ENCODE assay signal across 10 mouse cellular contexts in the genomic region with DNA sequence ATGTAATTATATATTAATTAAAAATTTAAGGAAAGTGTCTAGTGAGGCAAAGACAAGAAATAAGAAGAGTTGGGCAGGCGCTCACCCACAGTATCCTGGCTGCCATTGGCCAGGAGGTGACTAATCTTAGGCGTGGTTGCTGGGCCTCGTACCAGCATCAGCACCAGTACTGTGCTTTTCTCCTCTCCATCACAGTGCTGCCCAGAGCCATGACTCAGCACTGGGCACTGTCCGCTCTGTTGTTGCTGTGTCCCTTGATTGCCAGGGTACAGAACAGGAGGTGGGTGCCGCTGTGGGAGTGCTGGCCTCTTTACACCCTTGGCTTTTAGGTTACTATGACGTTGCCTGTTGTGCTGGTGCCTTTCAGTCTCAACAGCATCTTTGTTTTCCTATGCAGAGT. TPM values are rescaled to one million over a fixed set of nuclear protein-coding genes. Genes with fewer than 3 reads are reported as not detected.
A peak's percentile ranks its signal among the peaks of the same experiment; 100 is the strongest.
DNase-seq lines count a peak whose midpoint lies in the region; ATAC-seq and TF ChIP-seq lines count a peak whose summit lies in the region.
"Had no signal": no experiment of that assay in that cellular context is flagged by ENCODE, and none has a peak within 500 bp of the region (broad histone marks: within the 10 kb centered on the region; RNA-seq: fewer than 3 reads in every experiment).

No protein-coding gene starts in this region.

- WGBS in hindbrain, embryonic 11.5 days, result 85% methylated on average over 6 of the region's 6 CpGs
- WGBS in hindbrain, embryonic 10.5 days, result 85% methylated on average over 6 of the region's 6 CpGs
- 86% methylated on average over 6 of the region's 6 CpGs for WGBS in forebrain, embryonic 15.5 days
- WGBS in hindbrain, postnatal 0 days, result 82% methylated on average over 6 of the region's 6 CpGs
- 79% methylated on average over 6 of the region's 6 CpGs for WGBS in neural tube, embryonic 15.5 days

- no peak overlapping the region for H3K4me3 ChIP-seq in hindbrain, embryonic 11.5 days (ENCODE audit: low read depth, low read length)
- no peak overlapping the region for H3K4me3 ChIP-seq in hindbrain, embryonic 10.5 days
- no peak overlapping the region for H3K4me3 ChIP-seq in forebrain, embryonic 15.5 days
- no peak overlapping the region for H3K4me3 ChIP-seq in hindbrain, postnatal 0 days (ENCODE audit: low read length)
- H3K4me3 ChIP-seq in neural tube, embryonic 15.5 days (replicated peaks), result no peak overlapping the region
- H3K4me3 ChIP-seq: embryonic facial prominence, embryonic 15.5 days had no signal

- H3K4me1 ChIP-seq in hindbrain, embryonic 11.5 days (replicated peaks; ENCODE audit: control insufficient read depth, insufficient read depth, low read length), result no peaks in the 10 kb centered on the region
- H3K4me1 ChIP-seq in hindbrain, embryonic 10.5 days (replicated peaks), result no peaks in the 10 kb centered on the region
- no peaks in the 10 kb centered on the region for H3K4me1 ChIP-seq in forebrain, embryonic 15.5 days
- H3K4me1 ChIP-seq in hindbrain, postnatal 0 days (ENCODE audit: insufficient read depth, low read length), result no peaks in the 10 kb centered on the region
- H3K4me1 ChIP-seq in neural tube, embryonic 15.5 days, result 0 out of 2 replicates have a peak, but pooled peaks cover 2% of the 10 kb centered on the region
- H3K4me1 ChIP-seq: embryonic facial prominence, embryonic 15.5 days had no signal

- no peak overlapping the region for H3K27ac ChIP-seq in hindbrain, embryonic 11.5 days (ENCODE audit: low read depth, low read length)
- H3K27ac ChIP-seq in hindbrain, embryonic 10.5 days, result no peak overlapping the region
- H3K27ac ChIP-seq in forebrain, embryonic 15.5 days (replicated peaks), result no peak overlapping the region
- no peak overlapping the region for H3K27ac ChIP-seq in hindbrain, postnatal 0 days
- H3K27ac ChIP-seq in neural tube, embryonic 15.5 days (replicated peaks), result no peak overlapping the region
- H3K27ac ChIP-seq: embryonic facial prominence, embryonic 15.5 days had no signal

- no peak for TF ChIP-seq CTCF in hindbrain, postnatal 0 days (IDR thresholded peaks at IDR 0.05; ENCODE audit: low read depth)

- H3K9me3 ChIP-seq in hindbrain, embryonic 11.5 days (ENCODE audit: control insufficient read depth, low read length), result no peaks in the 10 kb centered on the region
- no peaks in the 10 kb centered on the region for H3K9me3 ChIP-seq in hindbrain, embryonic 10.5 days
- H3K9me3 ChIP-seq in forebrain, embryonic 15.5 days, result no peaks in the 10 kb centered on the region
- no peaks in the 10 kb centered on the region for H3K9me3 ChIP-seq in hindbrain, postnatal 0 days (ENCODE audit: low read length)
- no peaks in the 10 kb centered on the region for H3K9me3 ChIP-seq in neural tube, embryonic 15.5 days (replicated peaks)
- H3K9me3 ChIP-seq: embryonic facial prominence, embryonic 15.5 days had no signal

- no peak overlapping the region for H3K4me2 ChIP-seq in hindbrain, embryonic 11.5 days (replicated peaks; ENCODE audit: low read depth, low read length)
- no peak overlapping the region for H3K4me2 ChIP-seq in forebrain, embryonic 15.5 days (replicated peaks)
- no peak overlapping the region for H3K4me2 ChIP-seq in hindbrain, postnatal 0 days (ENCODE audit: low read depth, low read length)
- no peak overlapping the region for H3K4me2 ChIP-seq in neural tube, embryonic 15.5 days
- H3K4me2 ChIP-seq: embryonic facial prominence, embryonic 15.5 days had no signal

- H3K9ac ChIP-seq in hindbrain, embryonic 11.5 days (ENCODE audit: low read depth, low read length), result no peak overlapping the region
- no peak overlapping the region for H3K9ac ChIP-seq in forebrain, embryonic 15.5 days (replicated peaks)
- no peak overlapping the region for H3K9ac ChIP-seq in hindbrain, postnatal 0 days (replicated peaks; ENCODE audit: low read length)
- H3K9ac ChIP-seq in neural tube, embryonic 15.5 days (replicated peaks), result no peak overlapping the region
- H3K9ac ChIP-seq: embryonic facial prominence, embryonic 15.5 days had no signal

- no peaks in the 10 kb centered on the region for H3K27me3 ChIP-seq in hindbrain, embryonic 11.5 days (ENCODE audit: control insufficient read depth, insufficient read depth, low read length)
- H3K27me3 ChIP-seq in hindbrain, embryonic 10.5 days (ENCODE audit: insufficient read depth, poor library complexity, severe bottlenecking), result no peaks in the 10 kb centered on the region
- no peaks in the 10 kb centered on the region for H3K27me3 ChIP-seq in forebrain, embryonic 15.5 days
- no peaks in the 10 kb centered on the region for H3K27me3 ChIP-seq in hindbrain, postnatal 0 days (ENCODE audit: insufficient read depth, low read length)
- no peaks in the 10 kb centered on the region for H3K27me3 ChIP-seq in neural tube, embryonic 15.5 days (replicated peaks)
- H3K27me3 ChIP-seq: embryonic facial prominence, embryonic 15.5 days; Patski had no signal

- H3K36me3 ChIP-seq in hindbrain, embryonic 11.5 days (ENCODE audit: control insufficient read depth, insufficient read depth, low read length), result no peaks in the 10 kb centered on the region
- no peaks in the 10 kb centered on the region for H3K36me3 ChIP-seq in hindbrain, embryonic 10.5 days
- no peaks in the 10 kb centered on the region for H3K36me3 ChIP-seq in forebrain, embryonic 15.5 days
- H3K36me3 ChIP-seq in hindbrain, postnatal 0 days (ENCODE audit: insufficient read depth, low read length), result no peaks in the 10 kb centered on the region
- H3K36me3 ChIP-seq in neural tube, embryonic 15.5 days, result no peaks in the 10 kb centered on the region

- ATAC-seq in hindbrain, embryonic 11.5 days (ENCODE audit: low FRiP score), result peak; percentile 69; the same call in 1 of the 2 replicates
- peak; percentile 68; the same call in 1 of the 2 replicates for ATAC-seq in forebrain, embryonic 15.5 days (replicated peaks)
- peak; percentile 42; the same call in 1 of the 2 replicates for ATAC-seq in hindbrain, postnatal 0 days
- ATAC-seq in neural tube, embryonic 15.5 days (ENCODE audit: low FRiP score), result peak; percentile 24; the same call in 1 of the 2 replicates

- no peak for DNase-seq in hindbrain, embryonic 11.5 days (ENCODE audit: low spot score)
- no peak for DNase-seq in hindbrain, embryonic 10.5 days (ENCODE audit: low spot score)
- DNase-seq in MN1 (ENCODE audit: low spot score), result peak; percentile 55
- DNase-seq in hindbrain, postnatal 0 days (ENCODE audit: low spot score), result no peak
- DNase-seq in right cerebral cortex, postnatal 14 days, result no peak
- no peak for DNase-seq in cerebellum, postnatal 4 days (ENCODE audit: low spot score in 2 of 2)

RNA-seq across cellular contexts. Expression of a gene that starts 54.4 kb away (rescaled TPM):
- polyA plus RNA-seq in hindbrain, embryonic 11.5 days (2014; fragmentation: Nextera tagmentation; extraction: Ambion mirVana), result 25.2 and 27.1 TPM in 2 replicates
- polyA plus RNA-seq in hindbrain, embryonic 10.5 days (2016; fragmentation: Nextera tagmentation; extraction: Ambion mirVana), result 20.1 and 20.2 TPM in 2 replicates
- polyA plus RNA-seq in forebrain, embryonic 15.5 days (2015; fragmentation: Nextera tagmentation; extraction: Ambion mirVana), result 16.0 and 19.3 TPM in 2 replicates
- 20.3 and 28.9 TPM in 2 replicates for total RNA-seq in hindbrain, postnatal 0 days (2014; rRNA removed)
- polyA plus RNA-seq in hindbrain, postnatal 0 days (2015; fragmentation: Nextera tagmentation; extraction: Ambion mirVana), result 11.9 and 14.8 TPM in 2 replicates
- polyA plus RNA-seq in neural tube, embryonic 15.5 days (2015; fragmentation: Nextera tagmentation; extraction: Ambion mirVana), result 18.3 and 27.0 TPM in 2 replicates
